Mouse (Mus musculus) activated CD4-positive, CD25-positive, alpha-beta regulatory T cell, adult 4 months (primary cell): ENCODE results near the gene Txk. TPM values are rescaled to one million over a fixed set of nuclear protein-coding genes. Genes with fewer than 3 reads are reported as not detected.

Experiments used
- ATAC-seq: one replicate; pipeline ENCODE4 v1.8.0; 2017
- polyA plus RNA-seq, 2 experiments: library from polyadenylated mRNA; unstranded; fragments of 100-300 nt; shearing (Covaris generic); gene quantifications; one replicate each; pipeline ENCODE4 v1.2.1; 2017

Gene Txk
- polyA plus RNA-seq, 2 experiments from 2014 or later: 59.1 to 67.0 TPM

DNA sequence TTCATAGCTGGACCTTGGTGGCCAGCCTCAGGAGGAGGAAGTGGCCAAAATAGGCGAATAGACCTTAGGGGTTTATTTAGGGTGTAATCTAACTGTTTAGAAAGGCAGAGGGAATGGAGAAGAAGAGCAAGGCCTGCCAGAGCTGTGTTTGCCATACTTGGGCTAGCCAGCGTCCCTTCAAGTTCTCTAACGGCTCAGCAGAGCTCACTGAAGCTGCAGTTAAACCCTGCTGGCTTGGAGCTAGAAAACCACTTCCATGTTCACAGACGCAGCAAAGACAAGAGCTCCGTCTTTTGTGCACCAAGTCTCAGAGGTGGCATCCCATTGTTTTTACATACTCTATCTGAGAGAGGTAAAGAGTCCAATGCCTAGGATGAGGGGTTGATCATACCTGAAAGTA lies 2.4 kb downstream of the Txk start:
- no peak for ATAC-seq

DNA sequence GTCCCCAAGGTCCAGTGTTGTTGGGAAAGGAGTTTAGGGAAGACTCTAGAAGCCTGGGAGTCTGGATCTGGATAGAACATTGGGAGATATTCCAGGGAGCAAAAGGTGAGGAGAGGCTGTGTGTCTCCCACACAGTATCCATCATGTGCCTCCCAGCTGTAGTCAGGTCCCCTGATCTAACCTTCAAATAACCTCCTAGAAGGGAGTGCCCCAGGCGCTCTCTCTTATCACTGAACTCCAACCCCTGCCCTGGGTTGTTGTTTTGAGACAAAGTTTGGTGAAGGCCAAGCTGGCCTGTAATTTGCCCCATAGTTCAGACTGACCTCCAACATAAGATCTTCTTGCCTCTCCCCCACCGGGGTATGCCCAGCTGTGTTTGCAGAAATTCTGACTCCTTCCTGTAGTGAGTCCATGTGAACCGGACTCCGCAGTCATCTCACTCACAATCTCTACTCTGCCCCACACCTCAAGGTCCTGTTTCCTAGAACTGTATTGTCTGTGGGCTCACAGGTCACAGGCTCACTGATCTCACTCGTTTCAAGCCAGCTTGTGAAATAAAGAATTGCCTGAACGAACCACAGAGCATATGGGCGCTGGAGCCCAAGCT lies 3.8 kb downstream of the Txk start:
- no peak for ATAC-seq

DNA sequence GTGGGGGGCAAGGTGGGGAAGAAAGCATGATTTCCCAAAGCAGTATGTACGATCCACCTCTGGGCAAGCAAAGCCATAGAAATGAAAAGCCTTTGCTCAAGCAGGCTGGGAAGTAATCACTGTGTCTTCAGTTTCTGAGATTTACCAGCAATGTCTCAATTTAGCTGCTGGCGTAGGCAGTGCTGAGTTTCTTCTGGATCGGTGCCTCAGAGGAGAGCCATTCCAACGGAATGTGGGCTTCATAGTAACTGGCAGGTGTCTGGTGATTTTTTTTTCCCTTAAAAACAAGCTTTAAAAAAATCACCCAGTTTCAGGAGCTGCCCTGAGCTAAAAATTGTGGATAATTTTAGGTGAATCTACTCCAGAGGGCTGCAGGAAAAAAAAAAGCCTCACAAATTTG lies 5.2 kb downstream of the Txk start:
- no peak for ATAC-seq

DNA sequence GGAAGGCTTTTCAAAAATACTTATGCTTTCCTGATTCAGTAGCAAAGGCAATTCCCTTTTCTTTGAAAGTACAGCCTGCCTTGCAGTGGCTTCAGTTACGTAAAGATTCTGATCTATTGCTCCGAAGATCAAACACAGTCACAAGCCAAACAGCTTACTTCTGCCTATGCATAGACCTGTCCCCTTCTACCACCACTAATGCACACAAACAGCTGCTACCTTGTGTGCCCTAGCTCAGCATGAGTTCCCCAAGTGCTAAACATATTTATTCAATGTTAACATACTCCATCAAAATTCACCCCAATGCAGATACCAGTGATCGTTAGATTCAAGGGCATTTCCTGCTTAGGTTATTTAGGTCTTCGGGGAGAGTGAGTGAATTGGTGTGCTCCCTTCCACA lies 6.1 kb downstream of the Txk start:
- ATAC-seq: no peak

DNA sequence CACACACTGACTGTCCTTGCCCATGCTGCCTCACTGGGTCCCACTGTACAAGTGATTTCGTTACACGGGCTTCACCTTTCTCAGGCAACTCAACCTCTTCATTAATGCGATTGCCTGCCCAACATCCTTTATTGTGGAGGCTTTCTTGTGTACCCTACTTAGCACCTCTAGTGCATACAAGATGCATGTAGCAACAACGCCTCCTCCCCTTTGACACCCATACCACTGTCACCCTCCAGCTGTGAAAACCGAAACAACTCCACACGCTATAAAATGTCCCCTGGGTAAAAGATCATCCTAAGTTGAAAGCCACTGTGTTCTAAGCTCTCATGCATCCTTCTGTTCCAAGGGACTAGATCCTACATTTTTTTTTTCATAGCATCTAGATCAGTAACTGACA lies 9.5 kb downstream of the Txk start:
- no peak for ATAC-seq

DNA sequence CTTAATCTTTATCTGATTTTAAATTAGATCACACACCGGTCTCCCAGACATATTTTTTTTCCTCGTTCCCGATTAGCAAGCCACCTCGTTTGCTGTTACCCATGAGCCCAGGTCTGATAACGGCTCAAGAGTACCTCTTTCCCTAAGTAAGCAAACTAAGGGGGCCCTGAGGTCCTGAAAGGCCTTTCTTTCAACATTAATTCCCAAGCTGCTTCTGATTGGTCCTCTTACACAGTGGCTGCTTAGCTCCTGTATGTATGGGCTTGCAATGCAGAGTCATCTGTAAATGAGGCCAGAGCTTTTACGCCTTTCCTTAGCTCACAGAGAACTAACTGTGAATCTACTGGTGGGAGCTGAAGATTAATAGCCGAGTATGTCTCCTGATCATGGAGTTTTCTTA lies 15.7 kb downstream of the Txk start:
- no peak for ATAC-seq

DNA sequence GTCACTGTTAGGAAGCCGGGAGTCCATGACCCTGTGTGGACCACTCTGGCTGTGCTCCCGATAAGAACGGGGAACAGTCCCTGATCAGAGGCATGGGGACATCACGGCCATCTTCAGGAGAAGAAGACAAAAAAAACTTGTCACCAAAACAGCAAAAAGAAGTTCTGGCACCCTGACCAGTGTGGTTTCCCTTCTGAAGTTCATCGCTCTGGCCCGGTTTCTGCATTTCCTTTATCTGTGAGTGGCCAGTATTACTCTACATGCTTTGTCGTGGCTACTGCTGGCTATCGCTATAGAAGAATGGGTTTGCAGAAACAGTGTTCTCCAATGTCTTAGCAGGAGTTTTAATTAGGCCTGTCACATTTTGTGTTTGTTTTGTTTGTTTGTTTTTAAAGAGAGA lies 16.1 kb downstream of the Txk start:
- no peak for ATAC-seq

DNA sequence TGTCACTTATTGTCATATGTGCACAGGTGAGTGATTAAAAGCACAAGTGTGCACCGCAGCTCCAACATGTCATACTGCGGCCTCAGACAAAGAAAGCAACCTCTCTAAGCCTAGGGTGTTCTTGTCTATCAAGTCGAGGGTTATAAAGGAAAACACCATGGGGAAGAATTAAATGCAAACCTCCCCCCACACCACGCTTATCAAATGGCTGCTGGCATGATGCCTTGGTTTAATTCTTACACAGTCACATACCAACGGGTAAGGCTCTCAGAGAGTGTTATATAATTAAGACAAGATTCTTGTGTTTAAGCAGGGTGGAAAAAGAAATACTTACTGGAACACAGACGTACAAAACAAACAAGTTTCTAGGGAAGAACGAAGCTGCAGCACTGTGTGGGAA lies 16.8 kb downstream of the Txk start:
- no peak for ATAC-seq

DNA sequence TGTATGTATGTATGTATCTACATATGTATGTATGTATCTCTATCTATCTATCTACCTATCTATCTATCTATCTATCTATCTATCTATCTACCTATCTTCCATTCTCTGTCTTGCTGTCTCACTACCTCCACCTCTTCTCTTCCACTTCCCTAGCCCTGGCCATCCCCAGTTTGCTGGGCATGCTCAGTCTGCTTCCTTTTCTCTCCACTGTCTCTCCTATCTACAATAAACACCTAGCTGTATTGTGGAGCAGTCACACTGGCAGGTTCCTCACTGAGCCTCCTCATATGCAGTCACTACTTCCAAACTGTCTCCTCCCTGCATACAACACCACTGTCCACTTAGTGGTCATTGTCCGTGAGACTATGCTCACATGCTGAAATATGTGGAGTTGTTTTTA lies 19.7 kb downstream of the Txk start:
- no peak for ATAC-seq

DNA sequence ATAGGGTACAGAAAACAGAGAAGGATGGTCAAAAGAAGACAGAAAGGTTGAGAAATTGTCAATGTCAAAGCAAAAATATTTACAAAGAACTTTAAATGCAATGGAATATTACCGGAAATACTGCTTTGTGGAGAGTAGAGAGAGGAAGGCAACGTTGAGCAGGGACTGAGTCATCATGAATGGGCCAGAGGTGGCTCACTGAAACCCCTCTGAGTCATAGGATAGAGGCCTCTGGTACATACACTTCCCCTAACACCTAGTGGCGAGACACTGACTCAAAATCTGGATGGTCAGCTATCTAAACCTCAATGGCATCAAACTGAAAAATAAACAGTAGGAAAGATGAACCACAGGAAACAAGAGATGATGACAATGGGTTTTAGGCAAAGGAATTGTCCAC lies 27.2 kb downstream of the Txk start:
- no peak for ATAC-seq

DNA sequence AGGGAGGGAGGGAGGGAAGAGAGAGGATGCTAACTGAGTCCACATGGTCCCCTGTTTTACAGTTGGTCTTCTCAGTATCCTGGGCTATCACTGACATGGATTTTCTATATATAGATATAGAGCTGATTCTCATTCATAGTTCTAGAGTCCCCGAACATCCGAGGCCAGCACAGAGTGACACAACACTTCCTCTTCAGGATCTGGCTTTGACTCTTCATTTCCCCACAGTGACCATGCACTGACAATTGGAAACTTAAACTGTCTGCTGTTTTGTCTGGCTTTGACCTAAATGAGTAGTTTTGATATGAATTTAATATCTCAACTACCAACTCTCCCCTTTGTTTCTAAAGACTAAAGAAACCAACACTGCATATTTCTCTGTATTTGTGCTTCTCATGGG lies 29.1 kb downstream of the Txk start:
- ATAC-seq: no peak

DNA sequence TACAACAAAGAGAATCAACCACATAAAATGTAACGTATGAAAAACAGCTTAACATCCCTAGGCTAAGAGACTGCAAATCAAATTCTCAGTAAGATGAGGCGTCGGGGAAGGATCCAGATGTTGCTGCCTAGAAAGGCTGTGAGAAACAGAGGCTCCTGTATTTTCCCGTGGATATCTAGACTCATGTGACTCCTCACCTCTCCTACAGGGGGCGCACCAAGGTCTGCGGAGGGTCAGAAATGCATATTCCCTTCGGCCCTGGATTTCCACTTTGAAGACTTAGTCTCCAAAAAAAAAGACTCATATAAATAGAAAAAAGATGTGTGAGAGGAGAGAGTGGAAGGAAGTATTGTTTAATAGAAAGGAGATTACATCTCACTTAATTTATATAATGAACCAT lies 32.0 kb downstream of the Txk start:
- peak; percentile 46 for ATAC-seq

DNA sequence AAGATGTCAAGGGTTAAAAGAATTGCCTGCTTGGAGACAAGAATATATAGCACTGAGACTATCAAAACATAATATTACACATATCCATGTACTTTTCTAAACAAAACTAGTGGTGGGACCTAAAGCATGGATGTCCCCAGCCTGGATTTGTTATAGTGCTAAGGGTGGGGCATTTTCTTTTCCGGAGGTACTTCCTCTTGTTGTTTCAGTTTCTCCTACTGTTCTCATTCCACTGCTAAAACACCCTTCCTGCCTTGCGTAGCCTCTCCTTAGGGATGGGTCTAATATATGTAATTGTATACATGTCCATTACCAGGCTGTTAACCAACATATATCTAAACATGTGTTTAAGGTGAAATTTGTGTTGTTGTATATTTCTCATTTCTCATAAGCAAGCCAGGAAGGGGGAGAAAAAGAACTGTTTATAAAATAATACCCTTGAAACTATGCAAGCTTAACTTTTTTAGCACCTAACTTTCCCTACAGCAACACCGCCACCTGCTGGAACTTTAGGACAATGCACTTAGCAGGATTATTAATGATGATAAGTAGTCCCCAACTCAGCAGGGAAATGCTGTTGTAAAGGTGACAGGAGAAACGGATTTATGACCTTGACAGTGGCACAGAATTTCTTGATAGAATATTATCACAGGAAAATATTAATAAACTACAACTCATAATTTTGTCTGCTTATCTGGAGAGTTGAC lies 41.9 kb downstream of the Txk start:
- ATAC-seq: peak; percentile 61

DNA sequence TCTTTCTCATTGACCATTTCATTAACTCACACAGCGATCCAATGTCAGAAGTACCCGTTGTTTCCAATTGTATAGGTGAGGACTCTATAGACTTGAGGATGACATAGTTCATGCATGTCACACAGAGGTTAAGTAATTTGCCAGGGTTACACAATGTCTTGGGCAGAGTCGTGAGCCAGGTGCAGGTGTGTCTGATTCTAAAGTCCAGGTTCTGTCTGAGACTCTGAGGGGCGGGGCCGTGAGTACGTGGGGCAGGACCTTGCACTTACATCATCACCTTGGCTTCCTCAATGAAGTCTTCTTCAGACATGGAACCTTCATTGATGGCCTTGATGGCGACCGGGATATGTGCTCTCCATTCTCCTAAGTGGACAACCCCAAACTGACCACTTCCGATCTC lies 42.6 kb downstream of the Txk start:
- no peak for ATAC-seq

DNA sequence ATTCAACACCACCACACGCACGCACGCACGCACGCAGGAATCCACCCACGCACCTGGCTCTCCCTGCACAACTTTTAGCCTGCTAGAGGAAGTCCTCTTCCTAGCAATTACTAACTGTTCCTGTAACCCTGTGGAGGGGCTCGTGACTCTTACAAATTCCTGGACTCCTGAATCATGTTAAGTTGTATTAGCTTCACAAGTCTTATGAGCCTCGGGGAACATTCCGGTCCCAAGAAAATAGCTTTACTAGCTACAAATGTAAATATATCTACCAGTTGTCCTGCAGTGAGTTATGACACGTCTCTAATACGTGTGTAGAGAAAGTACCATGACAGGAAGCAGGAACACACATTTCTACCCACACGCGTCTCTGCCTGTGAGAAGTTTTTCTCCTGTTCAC lies 43.1 kb downstream of the Txk start:
- no peak for ATAC-seq

DNA sequence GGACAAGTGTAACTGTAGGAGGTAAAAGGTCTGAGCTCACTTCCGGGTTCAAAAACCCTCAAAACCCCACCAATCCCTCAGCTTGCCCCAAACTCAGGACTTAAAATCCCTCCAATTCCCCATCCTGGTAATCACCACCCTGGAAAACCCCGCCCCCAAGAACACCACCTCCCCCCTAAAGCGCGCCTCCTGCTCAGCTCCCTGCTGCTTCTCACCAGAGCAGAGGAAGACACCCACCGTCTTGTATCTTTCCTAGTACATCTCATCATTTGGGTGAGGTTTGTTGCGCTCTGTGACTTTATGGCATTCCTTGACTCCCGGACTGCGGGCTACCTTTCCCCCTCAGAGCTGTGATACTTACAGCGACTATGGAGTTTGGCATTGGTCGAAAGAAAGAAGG lies 45.9 kb downstream of the Txk start:
- no peak for ATAC-seq

DNA sequence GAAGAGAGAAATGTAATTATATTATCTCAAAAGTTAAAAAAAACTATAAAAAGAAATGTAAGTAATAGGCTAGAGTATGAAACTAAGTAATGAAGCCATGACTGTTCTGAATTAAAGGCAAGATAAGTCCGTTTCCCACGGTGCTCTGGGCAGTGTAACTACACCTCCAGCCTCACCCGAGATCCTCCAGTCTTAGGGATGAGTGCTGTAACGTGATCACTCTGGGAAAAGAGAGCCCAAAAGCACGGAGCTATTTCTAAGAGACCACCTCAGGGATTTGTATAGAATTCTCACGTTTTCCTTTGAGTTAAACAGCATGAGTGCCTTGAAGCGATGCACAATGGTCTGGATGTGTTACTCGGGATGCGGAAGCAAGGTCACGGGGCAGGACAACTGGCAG lies 46.5 kb downstream of the Txk start:
- ATAC-seq: no peak

DNA sequence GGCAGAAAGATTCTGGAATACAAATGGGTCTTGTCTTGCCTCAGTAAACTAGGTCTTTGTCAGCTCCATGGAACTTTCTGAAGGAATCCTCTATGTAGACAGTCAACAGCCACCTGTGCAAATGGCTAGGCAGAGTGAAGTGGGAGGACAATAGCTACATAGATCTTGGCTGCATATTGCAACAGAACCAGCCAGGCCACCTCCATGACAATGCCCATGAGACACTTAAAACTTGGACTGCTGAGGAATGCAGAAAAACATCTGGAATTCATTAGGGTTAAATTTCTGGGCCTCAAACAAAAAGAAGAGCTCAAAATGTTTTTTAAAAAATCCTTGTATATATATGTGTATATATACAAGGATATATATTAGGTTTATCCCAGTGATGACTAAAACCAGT lies 50.4 kb downstream of the Txk start:
- ATAC-seq: no peak

DNA sequence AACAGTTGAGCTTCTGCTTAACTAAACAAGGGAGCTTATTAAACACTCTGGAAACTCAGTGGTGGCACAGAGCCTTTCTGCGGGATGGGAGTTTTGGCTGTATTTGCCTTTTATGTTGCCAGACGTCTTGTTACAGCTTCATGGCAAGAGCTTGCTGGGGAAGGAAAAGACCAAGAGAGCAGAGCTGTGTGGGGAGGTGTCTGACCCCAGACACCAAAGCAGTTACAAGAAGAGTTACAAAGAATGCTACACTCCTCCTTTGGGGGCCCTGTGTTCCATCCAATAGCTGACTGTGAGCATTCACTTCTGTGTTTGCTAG lies 53.1 kb downstream of the Txk start:
- ATAC-seq: no peak

DNA sequence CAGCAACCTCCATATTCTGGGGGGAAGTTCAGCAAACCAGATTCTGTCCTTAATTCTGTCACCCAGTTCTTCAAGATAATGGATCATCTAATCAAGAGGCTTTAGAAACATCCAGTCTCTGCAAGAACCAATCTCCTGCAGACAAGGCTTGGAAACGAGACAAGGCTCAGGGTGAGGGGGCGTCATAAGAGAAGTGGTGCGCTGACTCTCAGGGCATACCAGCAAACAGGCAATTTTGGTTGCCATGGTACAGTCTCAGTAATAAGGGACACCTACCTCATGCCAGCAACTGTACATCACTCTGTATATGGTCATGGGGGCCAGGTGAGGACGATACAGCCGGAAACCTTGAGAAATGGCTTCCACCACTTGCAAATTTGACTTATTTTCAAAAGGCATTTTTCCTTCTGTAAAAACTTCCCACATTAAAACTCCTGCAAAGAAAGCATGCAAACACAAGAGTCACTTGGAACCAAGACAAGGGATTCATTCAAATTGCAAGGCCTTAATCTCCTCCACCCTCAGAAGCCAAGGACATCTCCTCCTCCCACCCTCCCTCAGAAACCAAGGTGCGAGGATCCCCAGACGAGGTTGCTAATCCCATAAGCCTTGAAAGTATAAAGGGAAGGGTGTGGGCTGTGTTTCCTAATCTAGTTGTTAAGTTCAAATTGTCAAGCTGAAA lies 53.6 kb downstream of the Txk start:
- no peak for ATAC-seq

DNA sequence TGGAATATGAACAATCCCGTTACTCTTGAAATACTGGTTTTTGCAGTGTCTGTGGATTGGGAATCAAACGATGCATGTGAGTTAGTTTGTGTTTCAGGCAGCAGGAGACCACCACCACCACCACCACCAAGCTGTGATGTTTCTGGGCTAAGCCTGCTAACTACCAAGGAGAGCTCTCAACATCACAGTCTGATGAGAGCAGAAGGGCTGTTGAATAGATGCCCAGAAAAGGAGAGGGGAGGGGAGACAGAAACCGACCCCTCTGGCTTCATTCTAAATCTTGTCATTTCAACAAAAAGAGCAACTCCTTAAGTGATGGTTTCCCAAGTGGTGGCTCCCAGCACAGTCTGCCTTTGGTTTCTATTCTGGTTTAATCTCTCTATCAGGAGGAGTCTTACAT lies 54.2 kb downstream of the Txk start:
- no peak for ATAC-seq

DNA sequence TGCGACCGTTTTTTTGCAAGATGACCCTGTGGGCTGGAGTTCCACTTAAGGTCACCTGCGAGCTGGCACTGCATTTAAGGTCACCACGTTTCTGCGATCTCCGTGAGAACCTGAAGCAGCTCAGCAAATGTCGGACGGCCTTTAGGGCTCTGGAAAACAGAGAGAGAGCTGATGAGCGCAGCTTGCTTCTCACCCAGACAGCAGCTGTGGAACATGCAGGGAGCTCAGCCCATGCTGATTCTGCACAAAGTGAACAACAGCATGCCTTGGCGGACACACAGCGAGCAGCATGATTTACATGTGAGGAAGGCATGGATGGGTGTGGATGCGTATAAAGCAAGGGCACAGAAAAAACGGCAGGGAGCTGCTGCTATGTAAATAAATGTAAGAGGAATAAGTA lies 56.1 kb downstream of the Txk start:
- ATAC-seq: no peak

DNA sequence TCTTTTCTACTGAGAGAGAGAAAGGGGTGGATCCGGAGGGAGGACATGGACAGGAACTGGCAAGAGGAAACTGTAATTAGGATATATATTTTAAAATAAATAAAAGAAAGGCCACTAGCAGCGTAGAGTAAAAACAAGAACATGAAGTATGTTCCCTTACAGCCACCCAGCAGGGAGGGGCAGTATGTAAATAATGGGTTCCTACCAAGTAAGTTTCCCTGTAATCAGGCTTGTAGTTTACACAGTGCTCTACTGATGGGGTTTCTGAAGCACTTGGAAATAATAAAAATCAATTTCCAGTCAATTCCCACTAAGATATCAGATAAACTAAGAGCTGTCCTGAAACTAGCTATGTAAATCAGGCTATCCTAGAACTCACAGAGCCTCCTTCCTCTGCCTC lies 57.9 kb downstream of the Txk start:
- no peak for ATAC-seq

DNA sequence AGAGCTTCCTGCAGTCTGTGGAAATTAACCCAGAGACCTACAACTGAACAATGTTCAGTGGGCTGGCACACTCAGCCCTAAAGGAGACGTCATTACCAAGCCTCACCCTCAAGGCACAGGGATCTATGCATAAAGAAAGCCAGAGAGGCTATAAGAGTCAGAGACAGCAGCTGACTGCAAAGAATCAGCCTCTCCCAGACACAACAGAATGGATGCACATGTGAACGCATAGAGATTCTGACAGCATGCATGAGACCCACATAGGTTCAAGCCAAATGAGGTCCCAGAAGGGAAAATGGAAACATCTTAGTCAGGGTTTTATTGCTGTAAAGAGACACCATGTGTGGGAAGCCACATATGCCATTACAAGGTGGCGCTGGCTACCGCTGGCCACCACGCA lies 62.1 kb downstream of the Txk start:
- ATAC-seq: no peak

DNA sequence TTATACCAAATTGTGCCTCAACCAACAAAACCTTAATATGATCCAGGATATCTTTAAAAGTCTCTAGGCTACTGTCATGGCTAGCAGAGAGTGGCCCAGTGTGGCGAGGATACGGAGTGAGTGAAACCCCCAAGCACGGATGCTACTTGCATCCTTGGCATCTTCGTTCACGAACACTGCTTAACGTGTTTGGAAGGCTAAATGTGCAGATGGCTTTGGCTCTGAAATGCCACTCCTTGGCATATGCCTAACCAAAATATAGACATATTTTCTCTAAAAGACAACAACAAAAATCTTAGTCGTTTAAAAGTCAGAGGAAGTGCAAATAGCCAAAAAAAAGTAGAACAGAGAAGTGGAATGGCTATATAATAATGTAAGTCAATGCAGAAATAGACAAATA lies 63.0 kb downstream of the Txk start:
- ATAC-seq: no peak
